Mouse (Mus musculus) cerebral cortex, adult 2 months (tissue): ENCODE data around the gene Fndc7.

Experiments used
- WGBS: fragments of 180-500 bp; shearing (Covaris S2); methylation state at CpG from one replicate; pipeline ENCODE4 v1.1.7; 2018; 5-methylcytosine and 5-hydroxymethylcytosine counted together

Fndc7 gene

GRCm38 (mm10) chr3:108887618-108887975 lies 2.2 kb downstream of the Fndc7 start:
- WGBS, result 99% methylated on average over 3 of the region's 3 CpGs

DNA sequence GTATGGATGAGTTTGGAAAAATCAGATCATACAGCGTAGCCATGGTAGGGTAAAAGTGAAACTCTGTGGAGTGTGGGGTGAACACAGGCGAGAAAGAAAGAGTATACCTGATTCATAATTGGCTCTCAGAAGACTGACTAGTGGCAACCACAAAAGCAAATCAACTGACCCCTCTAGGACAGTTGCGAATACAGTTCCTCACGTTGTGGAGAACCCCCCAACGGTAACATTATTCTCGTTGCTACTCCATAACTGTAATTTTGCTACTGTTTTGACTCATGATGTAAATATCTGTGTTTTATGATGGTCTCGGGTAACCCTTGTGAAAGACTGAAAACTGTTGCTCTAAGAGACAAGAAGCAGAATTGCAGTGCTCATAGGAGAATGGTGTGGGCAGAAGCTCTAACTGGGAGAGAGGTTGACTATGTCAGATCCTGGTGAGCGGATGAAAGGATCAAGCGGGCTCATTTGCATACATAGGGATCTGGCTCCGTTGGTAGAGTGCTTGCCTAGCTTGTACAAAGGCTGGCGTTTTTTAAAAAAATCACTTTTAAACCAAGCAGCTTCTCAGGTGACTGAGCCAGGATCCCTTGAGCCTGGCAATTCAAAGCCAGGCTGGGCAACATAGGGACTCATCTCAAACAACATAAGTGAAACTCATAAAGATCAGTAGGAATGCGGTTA lies 2.7 kb downstream of the Fndc7 start:
- 84% methylated on average over 12 of the region's 12 CpGs for WGBS

DNA sequence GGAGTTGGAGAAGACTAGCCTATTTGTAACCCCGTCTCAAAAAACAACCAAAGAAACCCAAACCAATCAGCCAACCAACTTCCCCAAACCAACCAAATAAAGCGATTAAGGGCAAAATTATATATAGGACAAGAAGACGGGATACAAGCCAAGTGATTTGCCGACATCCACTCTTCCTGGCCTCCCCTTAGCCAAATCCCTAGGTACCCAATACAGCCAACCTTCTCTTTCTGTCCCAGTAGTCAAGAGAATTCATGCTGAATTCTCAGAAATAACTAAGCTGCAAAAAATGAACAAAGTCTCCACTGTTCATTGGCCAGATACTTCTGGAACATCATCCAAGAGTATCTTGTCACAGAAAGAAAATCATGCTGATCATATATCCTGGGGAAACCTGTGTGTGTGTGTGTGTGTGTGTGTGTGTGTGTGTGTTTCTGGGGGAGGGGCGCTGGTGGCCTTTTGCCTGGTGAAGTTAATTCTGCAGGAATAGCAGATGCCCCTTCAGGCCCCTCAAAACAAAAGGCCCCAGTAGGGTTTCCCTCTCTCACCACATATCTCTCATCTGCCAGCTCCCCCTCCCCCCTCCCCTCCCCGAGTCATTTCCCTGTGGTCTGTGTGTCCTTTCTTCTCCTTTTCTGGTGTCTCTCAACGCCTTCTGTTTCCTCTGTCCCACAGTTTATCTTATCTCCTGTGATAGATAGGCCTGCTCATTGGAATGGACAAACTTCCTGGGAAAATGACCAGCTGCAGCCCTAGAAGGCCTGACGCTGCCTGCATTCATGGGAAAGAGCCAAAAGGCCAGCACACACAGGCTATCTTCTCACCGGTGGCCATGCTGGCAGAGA lies 3.9 kb downstream of the Fndc7 start:
- WGBS, result 71% methylated on average over 9 of the region's 9 CpGs

- 50% methylated on average over 8 of the region's 8 CpGs for WGBS
Measured at GRCm38 (mm10) chr3:108884706-108885289, 5.0 kb downstream of the Fndc7 start.

DNA sequence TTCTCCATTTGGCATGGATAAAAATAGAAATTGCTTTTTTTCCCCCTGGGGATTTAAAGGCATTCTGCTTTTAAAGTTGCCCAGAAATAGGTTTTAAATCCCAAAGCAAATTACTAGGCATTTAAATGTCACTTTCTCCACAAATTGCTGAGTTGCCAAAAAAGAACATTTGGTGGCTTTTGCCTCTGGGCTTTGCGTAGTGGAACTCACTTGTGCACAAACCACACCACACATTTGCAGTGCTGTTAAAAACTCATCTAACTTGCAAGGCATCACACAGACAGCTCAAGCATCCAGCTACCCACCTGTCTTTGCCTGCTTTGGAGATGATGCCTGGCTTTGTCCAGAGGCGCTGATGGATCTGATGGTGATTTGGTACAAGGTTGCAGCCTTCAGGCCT lies 6.7 kb downstream of the Fndc7 start:
- 54% methylated on average over 2 of the region's 2 CpGs for WGBS

DNA sequence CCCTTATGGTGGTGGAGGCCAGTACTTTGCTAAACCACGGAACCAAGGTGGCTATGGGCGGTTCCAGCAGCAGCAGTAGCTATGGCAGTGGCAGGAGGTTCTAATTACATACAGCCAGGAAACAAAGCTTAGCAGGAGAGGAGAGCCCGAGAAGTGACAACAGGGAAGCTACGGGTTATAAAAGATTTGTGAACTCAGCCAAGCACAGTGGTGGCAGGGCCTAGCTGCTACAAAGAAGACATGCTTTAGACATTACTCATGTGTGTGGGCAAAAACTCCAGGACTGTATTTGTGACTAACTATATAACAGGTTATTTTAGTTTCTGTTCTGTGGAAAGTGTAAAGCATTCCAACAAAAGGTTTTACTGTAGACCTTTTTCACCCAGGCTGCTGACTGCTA lies 7.9 kb downstream of the Fndc7 start:
- 47% methylated on average over 4 of the region's 4 CpGs for WGBS

DNA sequence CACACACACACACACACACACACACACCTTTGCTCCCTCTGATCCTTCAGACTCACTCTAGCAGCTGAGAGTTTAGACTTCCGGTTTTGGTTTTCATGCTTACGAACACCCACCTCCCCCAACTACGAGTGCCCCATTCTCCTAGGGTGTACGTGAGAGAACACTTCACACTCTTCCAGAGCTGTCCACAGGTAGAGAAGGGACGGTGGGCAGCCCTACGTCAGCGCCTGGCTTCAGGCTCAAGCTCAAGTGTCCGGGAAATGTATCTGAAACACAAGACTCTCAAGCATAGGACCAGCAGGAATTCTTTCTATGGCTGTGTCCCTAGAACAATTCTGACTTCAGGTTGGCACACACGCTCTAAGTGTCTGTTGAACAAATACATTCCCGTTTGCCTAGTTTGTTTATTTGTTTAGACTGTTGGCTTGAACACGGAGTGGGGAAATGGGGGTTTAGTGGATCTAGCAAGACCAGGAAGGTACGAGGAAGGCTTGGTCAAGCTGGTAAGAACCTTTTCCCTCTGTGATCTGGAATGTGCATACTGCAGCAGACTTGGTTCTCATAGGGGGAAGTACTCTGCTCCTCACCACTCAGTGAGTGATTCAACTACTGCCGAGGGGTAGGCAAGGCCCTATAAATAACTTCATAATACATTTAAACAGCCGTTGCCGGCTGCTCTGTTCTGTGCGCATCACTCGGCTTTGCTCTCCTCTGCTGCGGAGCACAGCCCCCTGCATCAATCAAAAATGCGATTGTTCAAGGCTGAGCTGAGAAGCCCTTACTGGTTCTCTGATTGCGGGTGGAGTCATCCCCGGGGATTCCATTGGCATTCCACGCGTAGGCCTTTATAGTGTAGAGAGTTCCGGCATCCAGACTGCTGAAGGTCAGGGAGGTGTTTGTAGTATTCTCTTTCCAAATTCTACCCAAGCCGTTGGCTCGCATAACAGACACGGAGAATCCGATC lies 9.0 kb downstream of the Fndc7 start:
- WGBS, result 48% methylated on average over 28 of the region's 28 CpGs

- 36% methylated on average over 5 of the region's 5 CpGs for WGBS
Measured at GRCm38 (mm10) chr3:108879836-108880435, 9.9 kb downstream of the Fndc7 start.

DNA sequence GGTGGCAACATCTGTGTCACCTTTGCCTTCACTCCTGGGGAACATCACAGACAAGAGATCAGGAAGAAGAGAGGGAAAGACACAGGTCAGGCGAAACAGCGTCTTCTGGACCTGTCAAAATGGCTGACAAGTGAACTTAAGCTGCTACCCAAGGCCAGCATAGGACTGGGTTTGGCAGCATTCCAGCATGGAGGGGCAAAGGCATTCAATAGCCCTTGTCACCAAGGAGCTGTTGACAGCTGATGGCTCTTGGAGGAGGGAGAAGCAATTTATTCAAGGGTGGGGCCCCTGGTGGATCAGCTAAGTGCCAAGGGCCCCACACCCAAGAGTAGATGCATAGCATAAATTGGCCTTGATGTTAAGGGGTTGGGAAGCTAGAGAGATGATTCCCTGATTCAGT lies 10.7 kb downstream of the Fndc7 start:
- 68% methylated on average over 2 of the region's 2 CpGs for WGBS

DNA sequence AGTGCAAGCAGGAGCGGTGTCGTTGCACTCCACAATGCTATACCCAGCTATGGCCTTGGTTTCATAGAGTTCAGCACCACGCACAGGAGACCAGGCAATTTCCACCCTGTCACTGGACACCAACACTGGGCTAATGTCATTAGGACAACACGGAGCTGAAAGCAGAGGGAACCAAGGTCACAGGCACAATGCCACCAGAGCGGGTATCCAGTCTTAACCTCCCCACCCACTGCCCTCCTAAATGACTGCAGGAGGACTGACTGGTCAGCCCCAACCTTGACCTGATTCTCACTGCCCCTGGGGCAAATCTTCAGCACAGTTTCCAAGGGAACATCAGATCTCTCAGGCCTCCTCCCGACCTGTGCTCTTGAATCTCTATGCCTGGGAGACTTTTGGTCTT lies 19.2 kb downstream of the Fndc7 start:
- WGBS, result 91% methylated on average over 6 of the region's 6 CpGs

- WGBS, result 92% methylated on average over 3 of the region's 3 CpGs
Measured at GRCm38 (mm10) chr3:108867449-108867848, 22.4 kb downstream of the Fndc7 start.

DNA sequence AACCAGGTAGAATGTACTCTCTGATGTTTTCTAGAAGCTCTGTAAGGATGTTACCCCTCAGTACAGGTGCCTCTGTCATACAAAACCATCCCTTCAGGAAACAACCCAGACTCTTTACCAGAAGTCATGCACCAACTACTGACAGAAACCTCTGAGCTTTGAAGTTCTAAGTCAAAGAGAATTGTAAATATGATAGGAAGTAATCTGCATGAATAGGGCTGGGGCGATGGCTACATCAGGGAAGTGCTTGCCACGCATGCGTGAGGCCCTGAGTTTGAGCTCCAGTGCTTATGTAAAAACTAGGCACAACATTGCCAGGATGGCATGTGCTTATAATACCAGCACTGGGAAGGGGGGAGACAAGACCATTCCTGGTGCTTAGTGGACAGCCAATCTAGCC lies 24.1 kb downstream of the Fndc7 start:
- 79% methylated on average over 3 of the region's 3 CpGs for WGBS

- 55% methylated on average over 3 of the region's 3 CpGs for WGBS
Measured at GRCm38 (mm10) chr3:108865129-108865528, 24.7 kb downstream of the Fndc7 start.

GRCm38 (mm10) chr3:108863091-108863490 lies 26.7 kb downstream of the Fndc7 start:
- WGBS, result 48% methylated on average over 10 of the region's 10 CpGs

DNA sequence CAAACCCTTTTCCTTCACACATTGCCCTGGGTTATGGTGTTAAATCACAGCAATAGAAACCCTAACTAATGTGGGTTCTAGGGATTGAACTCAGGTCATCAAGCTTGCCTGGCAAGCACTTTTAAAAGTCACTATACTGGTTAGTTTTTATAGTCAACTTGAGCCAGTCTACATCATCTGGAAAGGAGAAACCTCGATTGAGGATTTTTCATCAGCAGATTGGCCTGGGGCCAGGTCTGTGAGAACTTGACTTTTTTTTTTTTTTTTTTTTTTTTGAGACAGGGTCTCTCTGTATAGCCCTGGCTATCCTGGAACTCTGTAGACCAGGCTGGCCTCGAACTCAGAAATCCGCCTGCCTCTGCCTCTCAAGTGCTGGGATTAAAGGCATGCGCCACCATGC lies 27.5 kb downstream of the Fndc7 start:
- WGBS, result 82% methylated on average over 4 of the region's 4 CpGs

- 85% methylated on average over 2 of the region's 2 CpGs for WGBS
Measured at GRCm38 (mm10) chr3:108860786-108861185, 29.0 kb downstream of the Fndc7 start.

DNA sequence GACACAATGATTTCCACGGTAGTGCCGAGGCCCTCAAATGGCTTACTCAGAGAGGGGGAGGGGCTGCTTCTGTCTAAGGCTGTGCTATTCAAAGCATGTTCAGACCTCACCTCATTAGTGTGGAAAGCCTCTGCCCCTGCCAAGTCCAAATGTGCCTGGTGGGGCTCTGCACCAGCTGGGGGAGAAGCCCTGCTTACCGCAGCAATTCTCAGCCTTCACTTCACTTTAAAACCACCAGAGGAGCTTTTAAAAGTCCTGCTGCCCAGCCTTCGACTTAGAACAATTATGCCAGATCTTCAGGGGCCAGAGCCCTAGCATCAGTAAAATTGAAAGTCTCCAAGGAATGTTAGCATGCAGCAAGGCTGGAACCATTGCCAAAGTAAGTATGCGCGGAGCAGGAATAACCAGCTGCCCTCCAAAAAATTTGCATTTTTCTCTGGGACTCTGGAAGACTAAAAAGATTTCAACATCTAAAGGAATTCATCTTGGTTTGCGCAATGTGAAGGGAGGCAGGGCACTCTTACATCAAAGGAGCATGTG lies 31.5 kb downstream of the Fndc7 start:
- WGBS, result 25% methylated on average over 7 of the region's 7 CpGs

- 88% methylated on average over 1 of the region's 1 CpGs for WGBS
Measured at GRCm38 (mm10) chr3:108857714-108858113, 32.1 kb downstream of the Fndc7 start.

- 60% methylated on average over 3 of the region's 3 CpGs for WGBS
Measured at GRCm38 (mm10) chr3:108857124-108857470, 32.7 kb downstream of the Fndc7 start.

DNA sequence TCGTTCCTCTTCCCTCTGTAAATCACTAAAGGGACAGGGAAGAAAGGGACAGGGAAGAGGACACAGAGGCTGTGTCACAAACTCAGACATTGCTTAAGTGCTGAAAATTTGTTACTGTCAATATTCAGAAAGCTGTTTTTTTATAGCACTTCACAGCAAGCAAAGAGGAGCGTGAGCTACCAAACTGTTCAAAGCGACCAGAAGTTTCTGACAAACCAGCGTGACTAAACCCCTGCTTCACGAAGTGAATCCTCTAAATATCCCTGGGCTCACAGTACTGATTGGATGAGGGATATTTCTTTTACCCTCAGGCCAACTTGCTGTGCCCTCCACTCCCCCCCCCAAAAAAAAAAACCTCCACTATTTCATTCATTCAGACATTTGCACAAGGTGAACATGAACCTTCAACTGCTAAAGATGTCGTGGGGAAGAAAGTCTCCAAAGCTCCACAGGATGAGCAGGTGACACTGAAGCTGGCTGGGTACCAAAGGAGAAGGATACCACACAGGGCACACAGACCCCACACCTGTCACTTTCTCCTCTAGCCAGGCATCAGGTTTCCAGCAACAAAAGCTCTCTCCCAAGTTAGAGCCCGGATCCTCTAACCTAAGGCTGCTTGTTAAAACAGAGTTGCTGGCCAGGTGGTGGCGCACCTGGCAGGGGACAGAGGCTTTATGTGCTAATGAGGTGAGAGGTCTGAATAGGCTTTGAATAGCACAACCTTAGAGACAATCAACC lies 33.3 kb downstream of the Fndc7 start:
- 45% methylated on average over 8 of the region's 8 CpGs for WGBS
